Mouse (Mus musculus) kidney, postnatal 36 days (tissue): Measurements from ENCODE around the gene Zfp609.
A peak's percentile ranks its signal among the peaks of the same experiment; 100 is the strongest.

Source experiments
- DNase-seq, 2 experiments: peaks; one replicate each; pipeline ENCODE4 v3.0.0; 2021 to 2022; ENCODE audit warnings: mixed read lengths in 2 of 2

Zfp609 gene

DNA sequence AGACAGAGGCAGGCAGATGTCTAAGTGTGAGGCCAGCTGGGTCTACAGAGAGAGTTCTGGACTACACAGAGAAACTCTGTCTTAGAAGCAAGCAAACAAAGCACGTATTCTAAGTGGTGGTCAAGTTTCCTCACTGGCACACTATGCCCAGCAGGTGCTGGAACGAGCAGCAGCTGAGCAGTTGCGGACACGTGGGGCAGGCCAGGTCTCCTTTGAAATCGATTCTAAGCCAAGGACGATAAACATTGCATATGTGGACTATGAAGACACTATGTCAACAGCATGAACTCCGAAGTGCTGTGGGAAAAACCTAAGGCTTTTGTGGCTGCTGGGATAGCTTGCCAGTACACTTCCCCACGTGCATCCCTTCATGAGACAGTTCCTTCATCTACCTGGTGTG is 67.4 kb downstream of the Zfp609 start:
- no peak for DNase-seq

DNA sequence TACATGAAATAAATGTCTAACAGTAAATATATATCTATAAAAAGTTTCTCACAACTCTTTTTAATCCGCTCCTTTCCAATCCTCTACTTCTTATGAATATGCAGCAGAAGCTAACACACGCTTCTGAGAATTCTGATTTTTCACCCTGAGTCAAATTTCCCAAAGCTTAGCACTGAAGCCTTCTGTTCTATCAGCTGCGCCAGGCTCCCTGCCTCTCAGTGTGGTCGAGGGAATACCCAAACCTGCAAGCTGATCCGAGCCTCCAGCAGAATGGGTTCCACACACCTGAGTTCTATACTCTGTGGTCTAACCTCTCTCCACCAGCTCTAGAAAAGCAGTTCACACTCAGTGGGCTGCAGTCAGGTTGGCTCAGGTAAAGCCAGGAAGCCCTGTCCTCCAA is 68.1 kb downstream of the Zfp609 start:
- DNase-seq = no peak

DNA sequence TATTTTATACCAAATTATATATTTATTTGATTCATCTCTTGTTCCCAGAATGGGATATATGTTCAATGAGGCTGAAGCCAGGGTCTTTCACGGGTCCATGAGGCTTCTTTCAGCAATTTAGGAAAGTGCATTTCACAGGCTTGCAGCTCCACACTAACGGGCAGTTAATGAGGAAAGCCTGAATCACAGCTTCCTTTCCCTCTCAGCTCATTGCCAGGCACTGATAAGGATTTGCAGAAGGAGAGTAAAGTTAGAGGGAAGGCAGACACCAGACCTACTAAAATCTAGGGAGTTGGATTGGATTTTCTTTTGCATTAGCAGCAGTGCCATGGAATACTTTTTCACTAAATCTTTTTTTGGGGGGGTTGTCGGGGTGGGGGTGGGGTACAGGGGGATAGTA is 69.5 kb downstream of the Zfp609 start:
- DNase-seq = no peak

DNA sequence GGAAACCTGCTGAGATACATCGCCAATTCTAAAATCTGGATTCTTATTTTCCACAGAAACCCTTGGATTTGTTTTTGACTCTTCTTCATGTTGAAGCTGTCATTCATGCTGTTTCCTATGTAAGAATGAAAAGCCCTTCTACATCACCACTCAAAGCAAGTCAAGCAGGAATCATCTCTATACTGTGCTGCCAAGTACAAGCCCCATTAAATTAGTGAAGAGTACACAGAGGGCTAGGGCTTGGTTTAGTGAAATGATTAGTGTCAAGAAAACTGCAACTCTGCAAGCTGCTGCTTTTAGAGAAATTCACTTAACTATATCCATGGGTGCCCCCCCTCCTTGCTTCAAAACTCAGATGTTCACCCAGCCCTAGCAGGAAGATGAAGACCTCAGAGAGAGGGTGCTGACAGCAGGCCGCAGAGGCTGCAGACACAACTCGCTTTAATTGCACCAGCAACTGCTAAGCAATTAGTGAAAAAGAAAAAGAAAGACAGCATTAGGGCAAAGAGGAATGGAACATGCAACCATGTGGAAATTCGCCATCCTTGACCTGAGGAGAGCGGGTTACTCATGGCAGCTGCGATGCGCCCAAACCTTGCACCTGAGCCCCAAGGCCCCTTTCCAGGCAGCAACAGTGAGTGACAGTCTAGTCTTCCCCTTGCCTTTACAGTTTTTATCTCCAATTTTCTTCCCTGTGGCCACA is 71.5 kb downstream of the Zfp609 start:
- DNase-seq = no peak

DNA sequence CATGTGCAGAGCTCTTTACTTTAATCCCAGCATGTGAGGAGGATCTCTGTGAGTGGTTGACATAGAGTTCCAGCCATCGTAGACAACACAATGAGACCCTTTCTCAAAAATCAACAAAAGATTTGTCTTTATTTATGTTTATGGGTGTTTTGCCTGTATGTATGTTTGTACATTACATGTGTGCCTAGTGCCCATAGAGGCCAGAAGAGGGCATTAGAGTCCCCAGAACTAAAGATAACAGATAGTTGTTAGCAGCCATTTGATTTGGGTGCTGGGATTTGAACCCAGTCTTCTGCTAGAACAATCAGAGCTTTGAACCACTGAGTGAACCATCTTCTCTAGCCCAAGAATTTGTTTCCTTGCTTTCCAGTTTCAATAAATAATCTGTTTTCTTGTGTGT is 72.2 kb downstream of the Zfp609 start:
- no peak for DNase-seq

DNA sequence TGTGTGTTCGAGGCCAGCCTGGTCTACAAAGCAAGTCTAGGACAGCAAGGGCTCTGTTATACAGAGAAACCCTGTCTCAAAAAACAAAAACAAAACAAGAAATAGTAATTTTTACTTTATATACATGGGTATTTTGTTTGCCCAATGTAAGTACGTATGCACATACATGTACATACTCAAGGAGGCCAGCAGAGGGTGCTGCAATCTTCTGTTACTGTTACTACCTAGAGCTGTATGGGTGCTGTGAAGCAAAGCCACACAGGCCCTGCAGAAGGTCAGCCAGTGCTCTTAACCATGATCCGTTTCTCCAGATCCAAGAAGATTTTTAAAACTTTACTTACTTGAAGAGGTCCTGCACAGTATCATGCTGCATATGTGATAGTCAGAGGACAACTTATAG is 74.7 kb downstream of the Zfp609 start:
- peak in 1 of 2 experiments; percentile 48 for DNase-seq

DNA sequence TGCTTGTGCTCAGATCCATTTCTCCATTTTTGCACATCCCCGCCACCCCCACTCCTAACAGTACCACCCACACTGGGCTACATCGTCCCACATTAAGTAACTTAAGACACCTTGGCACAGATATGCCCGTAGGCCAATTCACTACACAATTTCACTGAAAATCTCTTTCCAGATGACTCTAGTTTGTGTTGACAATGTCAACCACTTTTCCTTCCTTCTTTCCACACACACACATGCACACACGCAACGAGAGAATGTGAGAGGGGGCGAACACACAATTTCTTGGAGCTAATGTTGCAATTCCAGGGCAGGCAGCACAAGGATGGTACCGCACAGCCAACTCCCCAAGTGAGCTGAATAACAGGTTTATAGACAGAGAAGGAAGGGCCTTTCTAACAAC is 75.5 kb downstream of the Zfp609 start:
- no peak for DNase-seq

DNA sequence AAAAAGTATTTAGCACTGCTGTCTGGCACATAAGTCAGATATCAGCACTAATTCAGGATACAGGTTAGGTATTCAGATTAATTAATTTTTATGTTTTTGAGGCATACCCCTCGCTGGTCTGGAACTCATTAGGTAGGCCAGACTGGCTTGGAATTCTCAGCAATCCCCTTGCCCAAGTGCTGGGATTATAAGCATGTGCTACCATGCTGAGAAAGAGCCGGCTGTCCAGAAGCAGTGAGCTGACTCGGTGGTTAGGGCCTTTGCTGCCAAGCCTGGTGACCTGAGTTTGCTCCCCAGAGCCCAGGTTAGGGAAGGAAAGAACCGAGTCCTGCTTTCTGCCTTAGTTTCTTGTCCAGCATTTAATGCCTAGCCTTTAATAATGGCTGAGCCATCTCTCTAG is 79.3 kb downstream of the Zfp609 start:
- DNase-seq = no peak

DNA sequence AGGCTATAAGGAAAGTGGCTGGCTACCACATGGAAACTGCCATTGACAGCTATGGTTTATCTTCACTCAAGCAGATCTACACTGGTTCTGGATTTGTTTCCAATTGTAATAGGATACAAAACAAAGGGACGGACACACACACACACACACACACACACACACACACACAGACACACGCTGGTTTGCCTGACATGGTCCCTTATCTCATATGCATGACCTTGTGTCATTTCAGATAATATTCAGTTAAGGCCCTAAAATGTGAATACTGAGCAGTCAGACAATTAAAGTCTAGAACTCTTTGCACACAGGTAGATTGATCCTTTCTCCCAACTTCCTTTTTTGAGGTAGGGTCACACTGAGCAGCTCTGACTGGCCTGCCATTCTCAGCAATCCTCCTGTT is 80.9 kb downstream of the Zfp609 start:
- no peak for DNase-seq

DNA sequence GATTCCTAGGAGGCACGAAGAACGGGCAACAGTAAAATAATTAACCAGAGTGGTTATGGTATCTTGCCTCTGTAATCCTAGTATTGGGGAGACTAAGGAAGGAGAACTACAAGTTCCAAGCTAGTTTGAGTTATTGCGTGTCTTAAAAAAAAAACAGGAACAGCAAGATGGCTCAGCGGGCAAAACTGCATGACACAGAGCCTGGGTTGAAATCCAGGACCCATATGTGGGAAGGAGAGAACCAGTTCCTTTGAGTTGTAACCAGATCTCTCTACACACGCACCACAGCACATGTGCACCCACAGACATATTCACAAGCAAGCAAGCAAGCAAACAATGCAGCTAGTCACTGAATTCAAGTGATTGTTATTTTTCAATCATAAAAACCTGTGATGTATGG is 81.9 kb downstream of the Zfp609 start:
- no peak for DNase-seq

DNA sequence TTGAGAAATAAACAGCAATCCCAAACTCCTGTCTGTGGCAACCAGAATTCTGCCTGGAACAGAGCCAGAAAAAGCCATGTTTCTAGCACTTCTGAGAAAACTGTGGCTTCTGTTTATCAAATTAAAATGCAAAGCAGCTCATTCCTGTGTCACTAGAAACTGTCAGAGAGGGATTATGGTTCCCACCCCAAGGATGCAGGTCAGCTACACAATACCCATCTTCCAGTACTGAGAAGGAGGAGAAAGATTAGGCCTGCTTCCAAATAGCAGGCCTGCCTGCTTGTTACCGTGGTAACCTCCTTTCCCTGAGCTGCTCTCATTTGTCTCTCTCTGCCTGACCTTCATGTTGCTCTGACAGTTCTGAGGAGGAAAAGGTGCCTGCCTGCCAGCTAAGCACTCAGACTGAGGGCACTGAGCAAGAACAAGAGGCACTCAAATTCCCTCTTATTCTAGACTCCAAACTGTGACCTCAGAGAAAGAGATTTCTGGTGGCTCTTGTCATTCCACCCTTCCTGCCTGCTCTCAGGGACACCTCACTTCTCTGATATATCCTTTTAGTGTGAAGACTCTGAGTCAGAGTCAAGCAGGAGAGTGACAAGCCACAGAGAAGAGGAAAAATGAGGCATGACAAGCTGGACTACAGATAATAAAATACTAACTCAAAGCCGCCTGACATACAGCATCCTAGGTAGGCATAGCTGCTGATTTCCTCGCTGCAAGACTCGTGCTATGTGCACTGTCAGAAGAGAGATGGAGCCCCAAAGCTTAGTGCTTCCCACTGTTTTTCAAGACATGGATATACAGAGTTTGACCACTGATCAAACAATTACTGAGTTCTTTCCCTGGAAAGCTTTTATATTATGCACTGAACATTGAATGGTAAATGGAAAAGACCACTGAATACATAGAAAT is 82.9 kb downstream of the Zfp609 start:
- peak; percentile 30 to 52 for DNase-seq

DNA sequence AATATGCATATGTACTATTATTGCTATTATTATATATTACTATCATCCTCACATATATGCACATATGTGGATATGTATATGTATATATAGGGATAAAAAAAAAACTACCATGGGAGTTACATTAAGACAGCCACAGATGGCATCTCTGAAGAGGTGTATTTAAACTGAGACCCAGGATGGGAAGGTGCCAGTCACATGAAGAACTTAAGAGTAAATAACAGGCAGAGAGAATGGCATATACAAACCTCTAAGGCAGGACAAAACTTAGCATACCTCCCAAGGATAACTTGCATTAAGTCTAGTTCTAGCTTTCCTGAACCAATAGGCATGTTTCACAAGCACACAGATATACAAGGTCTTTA is 83.6 kb downstream of the Zfp609 start:
- DNase-seq = no peak

DNA sequence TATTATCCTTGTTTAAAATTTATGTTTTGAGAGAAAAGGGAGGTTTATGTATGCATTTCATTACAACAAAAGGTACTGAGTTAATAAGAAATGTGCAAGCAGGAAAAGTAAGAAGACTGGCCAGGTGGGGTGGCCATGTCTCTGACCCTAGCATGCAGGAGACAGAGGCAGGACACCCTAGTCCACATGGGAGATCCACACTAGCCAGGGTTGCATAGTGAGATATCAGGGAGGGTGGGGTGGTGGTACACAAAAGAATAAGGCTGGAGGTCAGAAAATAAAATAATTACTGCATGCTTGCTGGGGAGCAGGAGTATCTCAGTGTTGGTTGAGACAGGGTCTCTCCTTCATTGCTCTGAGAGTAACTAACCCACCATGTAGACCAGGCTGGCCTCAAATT is 84.0 kb downstream of the Zfp609 start:
- DNase-seq = no peak

DNA sequence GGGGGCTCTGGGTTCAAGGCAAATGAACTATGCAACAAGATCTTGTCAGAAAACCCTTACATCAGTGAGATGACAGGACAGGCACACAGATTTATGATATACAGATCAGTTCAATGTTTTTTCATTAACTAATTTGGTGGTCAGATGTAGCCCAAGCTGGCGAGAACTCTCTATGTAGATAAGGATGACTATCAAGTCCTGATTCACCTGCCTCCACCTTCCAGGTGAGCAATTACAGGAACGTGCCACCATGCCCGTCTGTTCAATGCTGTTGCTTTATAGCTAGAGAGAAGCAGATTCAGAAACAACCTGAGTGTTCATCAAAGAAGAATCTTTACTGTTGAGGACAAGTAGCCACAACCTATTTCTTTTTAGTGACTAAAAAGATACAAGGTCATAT is 84.6 kb downstream of the Zfp609 start:
- DNase-seq = no peak

DNA sequence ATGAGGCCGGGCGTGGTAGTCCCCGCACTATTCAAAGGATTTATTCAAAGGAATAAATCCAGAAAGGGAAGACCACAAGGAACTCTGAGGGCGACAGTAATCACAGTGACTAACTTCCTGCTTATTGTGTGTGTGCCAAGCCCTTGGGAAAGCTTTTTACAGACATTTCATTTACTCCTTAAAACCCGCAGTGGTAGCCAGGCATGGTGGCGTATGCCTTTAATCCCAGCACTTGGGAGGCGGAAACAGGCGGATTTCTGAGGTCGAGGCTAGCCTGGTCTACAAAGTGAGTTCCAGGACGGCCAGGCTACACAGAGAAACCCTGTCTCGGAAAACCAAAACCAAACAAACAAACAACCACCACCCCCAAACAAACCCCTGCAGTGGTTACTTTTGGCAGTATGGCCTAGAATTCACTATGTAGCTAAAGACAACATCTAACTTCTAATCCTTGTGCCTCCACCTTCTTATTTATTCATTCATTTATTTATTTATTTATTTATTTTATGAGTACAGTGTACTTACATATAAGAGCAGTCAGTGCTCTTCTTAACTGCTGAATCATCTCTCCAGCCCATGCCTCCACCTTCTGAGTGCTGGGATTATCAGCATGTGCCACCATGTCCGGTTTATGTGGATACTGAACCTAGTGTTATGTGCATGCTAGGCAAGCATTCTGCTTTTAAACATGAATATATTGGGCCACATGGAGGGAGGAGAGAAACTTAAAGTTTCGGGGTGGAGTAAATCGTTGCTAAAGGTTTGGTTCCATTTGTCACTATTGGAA is 86.1 kb downstream of the Zfp609 start:
- DNase-seq = no peak

DNA sequence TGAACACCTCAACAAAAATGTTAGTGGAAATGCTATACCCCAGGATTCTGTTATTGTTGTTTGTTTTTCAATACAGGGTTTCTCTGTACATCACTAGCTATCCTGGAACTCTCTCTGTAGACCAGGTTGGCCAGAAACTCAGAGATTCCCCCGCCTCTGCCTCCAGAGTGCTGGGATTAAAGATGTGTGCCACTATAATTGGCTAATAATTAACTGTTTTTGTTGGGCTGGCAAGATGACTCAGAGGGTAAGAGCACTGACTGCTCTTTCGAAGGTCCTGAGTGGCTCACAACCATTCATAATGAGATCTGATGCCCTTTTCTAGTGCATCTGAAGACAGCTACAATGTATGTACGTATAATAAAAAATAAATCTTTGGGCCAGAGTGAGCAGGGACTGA is 92.4 kb downstream of the Zfp609 start:
- DNase-seq = peak in 1 of 2 experiments; percentile 24

DNA sequence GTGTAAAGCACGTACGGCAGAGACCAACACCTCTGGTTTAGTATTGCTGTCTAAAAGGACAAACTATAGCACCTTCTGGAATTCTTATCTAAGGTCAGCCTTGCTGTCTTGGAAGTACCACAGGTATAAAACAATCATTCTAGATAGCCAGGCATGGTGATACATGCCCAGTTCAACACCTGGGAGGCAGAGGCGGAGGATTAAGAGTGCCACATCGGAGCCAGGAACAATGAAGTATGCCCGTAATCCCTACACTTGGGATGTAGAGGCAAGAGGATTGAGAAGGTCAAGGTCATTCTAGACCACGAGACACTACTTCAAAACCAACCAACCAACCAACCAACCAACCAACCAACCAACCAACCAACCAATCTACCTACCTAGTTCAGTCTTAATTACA is 98.8 kb downstream of the Zfp609 start:
- DNase-seq = no peak

DNA sequence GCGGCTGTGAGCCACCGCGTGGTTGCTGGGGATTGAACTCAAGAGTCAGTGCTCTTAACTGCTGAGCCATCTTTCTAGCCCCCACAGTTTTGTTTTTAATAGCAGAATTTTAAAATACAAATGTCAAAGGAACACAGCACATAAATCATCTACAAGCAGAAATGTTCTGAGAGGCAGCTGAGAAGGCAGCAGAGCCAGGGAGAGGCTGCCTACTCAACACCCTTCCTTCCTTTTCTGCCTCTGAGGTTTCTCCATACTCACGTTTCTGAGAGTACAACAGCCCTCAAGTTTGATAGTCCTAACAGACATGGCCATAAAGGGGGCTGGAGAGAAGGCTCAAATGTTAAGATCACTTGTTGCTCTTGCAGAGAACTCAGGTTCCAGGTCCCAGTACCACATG is 99.9 kb downstream of the Zfp609 start:
- DNase-seq = no peak

DNA sequence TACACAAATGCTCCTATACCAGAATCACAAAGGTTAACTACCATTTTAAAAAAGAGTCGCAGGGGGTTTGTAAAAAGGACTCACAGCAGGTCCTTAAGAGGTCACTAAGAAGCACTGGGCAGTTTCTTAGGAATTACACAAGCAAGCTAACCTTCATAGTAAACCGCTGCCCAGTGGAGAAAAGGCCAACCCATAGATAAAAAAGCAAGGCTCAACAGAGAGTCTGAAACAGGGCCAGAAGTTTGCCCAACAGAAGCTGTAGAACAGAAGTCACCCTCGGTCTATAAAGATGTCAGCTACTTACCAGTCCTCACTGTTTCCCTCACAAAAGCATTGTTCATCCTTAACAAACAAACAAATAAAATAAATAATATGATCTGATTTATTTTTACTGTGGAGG is 100.9 kb downstream of the Zfp609 start:
- DNase-seq = no peak

DNA sequence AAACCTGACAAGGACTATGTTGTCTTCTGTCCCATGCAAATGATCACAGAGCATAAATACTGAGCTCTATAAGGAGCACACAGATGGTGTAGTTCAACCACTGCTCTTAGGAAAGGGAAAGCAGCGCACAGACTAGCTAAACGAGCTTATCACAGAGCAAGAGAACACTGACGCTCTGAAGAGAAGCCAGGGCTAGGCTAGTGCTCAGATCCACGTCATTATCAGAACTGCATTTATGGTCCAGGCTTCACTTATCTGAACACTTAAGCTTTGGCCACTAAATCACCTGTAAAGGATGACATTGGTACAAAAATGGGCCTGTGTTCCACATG is 102.1 kb downstream of the Zfp609 start:
- DNase-seq = no peak

DNA sequence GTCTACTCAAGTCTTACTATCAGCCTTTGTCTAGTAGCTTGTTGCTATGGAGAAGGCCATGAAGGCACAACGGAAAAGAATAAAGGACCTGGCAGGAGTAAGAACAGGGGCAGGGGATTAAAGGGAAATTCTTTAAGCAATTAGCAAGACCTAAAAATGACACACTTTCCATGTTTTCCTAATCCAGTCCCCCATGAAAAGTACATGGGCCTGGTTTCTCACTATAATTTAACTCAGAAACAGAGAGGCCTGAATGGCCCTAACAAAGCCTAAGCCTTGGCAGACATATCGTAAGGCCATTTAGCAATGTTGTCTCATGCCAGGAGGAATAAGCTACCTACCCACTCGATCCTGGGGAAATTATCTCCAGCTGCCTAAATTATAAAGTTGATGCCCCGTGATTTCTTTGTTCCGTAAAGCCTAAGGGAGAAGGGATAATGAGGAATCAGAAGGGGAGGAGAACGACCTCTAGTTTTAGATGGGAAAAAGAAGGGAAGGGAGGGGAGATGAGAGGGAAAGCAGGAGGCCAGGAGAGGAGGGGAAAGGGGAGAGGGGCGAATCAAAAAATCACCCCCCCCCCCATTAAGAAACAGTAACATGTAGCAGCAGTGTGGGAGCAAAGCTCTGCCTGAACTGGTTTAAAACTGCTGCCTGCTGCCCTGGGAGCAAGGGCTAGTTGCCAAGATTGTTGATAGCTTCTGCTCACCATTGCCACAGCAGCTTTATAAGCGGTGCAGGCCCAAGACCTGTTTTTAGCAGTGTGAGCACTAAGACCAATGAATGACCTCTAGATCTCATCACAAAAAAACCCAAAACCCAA is 102.7 kb downstream of the Zfp609 start:
- peak; percentile 71 to 75 for DNase-seq

DNA sequence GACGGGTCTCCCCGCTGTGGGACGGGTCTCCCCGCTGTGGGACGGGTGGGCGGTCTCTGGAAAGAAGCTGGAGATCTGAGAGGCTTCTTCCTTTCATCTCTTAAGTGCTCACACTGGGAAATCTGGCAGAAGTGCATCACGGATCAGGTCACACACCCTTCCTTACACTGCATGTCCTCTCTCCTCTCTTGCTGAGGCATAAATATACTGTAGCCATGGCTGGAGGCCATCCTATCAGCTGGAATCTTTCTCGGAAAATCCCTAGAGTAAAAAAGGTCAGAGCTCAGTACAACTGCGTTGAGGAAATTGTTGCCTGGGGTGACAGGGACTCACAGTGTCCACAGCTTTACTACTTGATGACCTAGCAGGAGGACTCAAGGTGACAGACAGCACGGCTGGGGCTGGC is 106.2 kb downstream of the Zfp609 start:
- DNase-seq = peak; percentile 35 to 64

DNA sequence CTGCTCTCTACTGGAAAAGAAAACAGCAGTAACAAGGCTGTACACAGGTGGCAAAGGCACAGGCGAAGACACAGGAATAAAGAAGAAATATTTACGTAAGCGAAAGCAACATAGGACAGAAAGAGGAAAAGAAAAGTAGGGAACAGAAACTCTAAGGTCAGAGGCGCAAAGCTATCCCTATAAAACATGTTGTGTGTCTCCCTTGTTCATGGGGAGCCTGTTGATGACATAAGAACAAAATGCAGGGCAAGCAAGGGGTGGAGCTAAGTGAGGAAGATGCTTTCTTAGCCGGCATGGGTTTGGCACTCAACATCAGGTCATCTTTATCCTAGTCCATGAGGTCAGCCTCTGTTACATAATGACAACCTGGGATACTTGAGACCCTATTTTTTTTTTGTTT is 109.2 kb downstream of the Zfp609 start:
- DNase-seq = no peak
